Mouse (Mus musculus) leukemia stem cell, adult 10-12 weeks (primary cell): ENCODE measurements around the gene AI413582. TPM values are rescaled to one million over a fixed set of nuclear protein-coding genes. Genes with fewer than 3 reads are reported as not detected.

Experiments
- polyA plus RNA-seq: library from polyadenylated mRNA; stranded (reverse); fragments of >175 nt; gene quantifications from 2 replicates; pipeline ENCODE4 v1.2.3, GENCODE M21; 2012; ENCODE audit warnings: low replicate concordance

AI413582 gene
- polyA plus RNA-seq = 80.6 and 102 TPM in 2 replicates

GRCm38 (mm10) chr17:27565163-27565941 lies at the start of gene AI413582:
TSS of gene AI413582 (minus strand) at chr17:27565756.

GRCm38 (mm10) chr17:27556315-27557011 lies 9.1 kb downstream of the AI413582 start, which contains the start of gene Hmga1:
TSS of gene Hmga1 (plus strand) at chr17:27556497.

GRCm38 (mm10) chr17:27521303-27521702 lies 44.3 kb downstream of the AI413582 start, which contains the start of gene Grm4:
TSS of gene Grm4 (minus strand) at chr17:27521403.

Other genes with a start within 250 kb of the AI413582 start
- gene Grm4, start 44.4 kb downstream of the AI413582 start, polyA plus RNA-seq = 0.29 TPM in 1 of 2 replicates, not detected in the other
- gene Hmga1, start 9.3 kb downstream of the AI413582 start, polyA plus RNA-seq = 299 and 1,297 TPM in 2 replicates
- gene Nudt3, start 57.7 kb upstream of the AI413582 start, polyA plus RNA-seq = 92.5 and 160 TPM in 2 replicates
- gene RPS10-NUDT3, start 69.5 kb upstream of the AI413582 start, polyA plus RNA-seq = not detected in 2 replicates
- gene Rps10, start 70.9 kb upstream of the AI413582 start, polyA plus RNA-seq = 786 and 3,591 TPM in 2 replicates
- 14.8 and 19.4 TPM in 2 replicates for gene Pacsin1, start 89.8 kb upstream of the AI413582 start, polyA plus RNA-seq
- 0.19 TPM in 1 of 2 replicates, not detected in the other for gene Spdef, start 163.2 kb upstream of the AI413582 start, polyA plus RNA-seq